Mouse (Mus musculus) ES-CJ7 (cell line): ENCODE results near the gene Dlgap1.
A peak's percentile ranks its signal among the peaks of the same experiment; 100 is the strongest.

Source experiments
- DNase-seq: peaks from one replicate; pipeline ENCODE4 v3.0.0; 2011; ENCODE audit warnings: low read depth, low spot score

The Dlgap1 gene

GRCm38 (mm10) chr17:70719684-70720324 is 750.9 kb downstream of the Dlgap1 start:
- DNase-seq = no peak

GRCm38 (mm10) chr17:70720766-70721165 is 751.9 kb downstream of the Dlgap1 start:
- DNase-seq = peak; percentile 79

GRCm38 (mm10) chr17:70722146-70722545 is 753.3 kb downstream of the Dlgap1 start:
- DNase-seq = no peak

GRCm38 (mm10) chr17:70728719-70729281 is 759.9 kb downstream of the Dlgap1 start:
- DNase-seq = no peak

- DNase-seq = no peak
These were observed 765.9 kb downstream of the Dlgap1 start for GRCm38 (mm10) chr17:70734728-70735127.

- DNase-seq = no peak
These were observed 766.5 kb downstream of the Dlgap1 start for GRCm38 (mm10) chr17:70735396-70735795.

GRCm38 (mm10) chr17:70737424-70737823 is 768.6 kb downstream of the Dlgap1 start:
- peak; percentile 95 for DNase-seq

- DNase-seq = peak; percentile 99
These were observed 769.4 kb downstream of the Dlgap1 start for GRCm38 (mm10) chr17:70738168-70738854.

- peak; percentile 31 for DNase-seq
These were observed 770.5 kb downstream of the Dlgap1 start for GRCm38 (mm10) chr17:70739346-70739745.

- DNase-seq = no peak
These were observed 772.8 kb downstream of the Dlgap1 start for GRCm38 (mm10) chr17:70741696-70742095.

GRCm38 (mm10) chr17:70744570-70745153 is 775.8 kb downstream of the Dlgap1 start:
- no peak for DNase-seq

GRCm38 (mm10) chr17:70745385-70745784 is 776.5 kb downstream of the Dlgap1 start:
- DNase-seq = no peak

GRCm38 (mm10) chr17:70746379-70747079 is 777.7 kb downstream of the Dlgap1 start:
- peak; percentile 83 for DNase-seq

GRCm38 (mm10) chr17:70747731-70748475 is 779.0 kb downstream of the Dlgap1 start:
- peak; percentile 90 for DNase-seq

- no peak for DNase-seq
These were observed 779.6 kb downstream of the Dlgap1 start for GRCm38 (mm10) chr17:70748476-70748830.

- no peak for DNase-seq
These were observed 780.2 kb downstream of the Dlgap1 start for GRCm38 (mm10) chr17:70748964-70749650.

GRCm38 (mm10) chr17:70750236-70751160 is 781.6 kb downstream of the Dlgap1 start:
- peak; percentile 82 for DNase-seq

- DNase-seq = peak; percentile 91
These were observed 782.3 kb downstream of the Dlgap1 start for GRCm38 (mm10) chr17:70751161-70751651.

GRCm38 (mm10) chr17:70751676-70752075 is 782.8 kb downstream of the Dlgap1 start:
- no peak for DNase-seq
